Mouse (Mus musculus): ENCODE data around the gene Traf3ip1. TPM values are rescaled to one million over a fixed set of nuclear protein-coding genes. Genes with fewer than 3 reads are reported as not detected.
A peak's percentile ranks its signal among the peaks of the same experiment; 100 is the strongest.
"Not testable (repeated sequence)": the region's sequence is repeated elsewhere in the genome, so short reads cannot be mapped to it uniquely, and the experiment has no call there.

Gene Traf3ip1
- polyA plus RNA-seq, 1 experiment from 2014 or later: 11.5 TPM

- not testable (repeated sequence) for H3K9ac ChIP-seq; H3K36me3 ChIP-seq; H3K4me3 ChIP-seq; H3K4me1 ChIP-seq; H3K4me2 ChIP-seq (replicated peaks); ATAC-seq (ENCODE audit: low FRiP score, low read depth); H3K9me3 ChIP-seq; H3K27me3 ChIP-seq (replicated peaks); H3K27ac ChIP-seq
- 98% methylated on average over 13 of the region's 13 CpGs for WGBS
These were observed 16.3 kb upstream of the Traf3ip1 start for GRCm38 (mm10) chr1:91478145-91478544.

GRCm38 (mm10) chr1:91478958-91479357 is 15.5 kb upstream of the Traf3ip1 start:
- 98% methylated on average over 1 of the region's 1 CpGs for WGBS
- Histone ChIP-seq H3K27ac (no peak overlapping the region), H3K9me3 (no peaks in the 10 kb centered on the region), H3K36me3 (no peaks in the 10 kb centered on the region), H3K27me3 (replicated peaks) (no peaks in the 10 kb centered on the region), H3K4me1 (no peaks in the 10 kb centered on the region), H3K4me3 (no peak overlapping the region), H3K4me2 (replicated peaks) (no peak overlapping the region), H3K9ac (no peak overlapping the region)
- no peak for ATAC-seq (ENCODE audit: low FRiP score, low read depth)

- Histone ChIP-seq H3K9ac (no peak overlapping the region), H3K9me3 (no peaks in the 10 kb centered on the region), H3K27ac (no peak overlapping the region), H3K4me2 (replicated peaks) (no peak overlapping the region), H3K4me1 (no peaks in the 10 kb centered on the region), H3K27me3 (replicated peaks) (no peaks in the 10 kb centered on the region), H3K36me3 (no peaks in the 10 kb centered on the region), H3K4me3 (no peak overlapping the region)
- ATAC-seq (ENCODE audit: low FRiP score, low read depth): no peak
- WGBS: 89% methylated on average over 7 of the region's 7 CpGs
These were observed 11.7 kb upstream of the Traf3ip1 start for GRCm38 (mm10) chr1:91482616-91483211.

GRCm38 (mm10) chr1:91483304-91484010 is 11.0 kb upstream of the Traf3ip1 start:
- 0 out of 2 replicates have a peak, but pooled peaks have one; percentile 50 for ATAC-seq (ENCODE audit: low FRiP score, low read depth)
- 45% methylated on average over 10 of the region's 10 CpGs for WGBS
- no peak overlapping the region for H3K9ac ChIP-seq
- no peak overlapping the region for H3K4me2 ChIP-seq (replicated peaks)
- H3K27ac ChIP-seq: no peak overlapping the region
- H3K36me3 ChIP-seq: no peaks in the 10 kb centered on the region
- H3K4me3 ChIP-seq: no peak overlapping the region
- H3K27me3 ChIP-seq (replicated peaks): no peaks in the 10 kb centered on the region
- no peaks in the 10 kb centered on the region for H3K9me3 ChIP-seq
- H3K4me1 ChIP-seq: no peaks in the 10 kb centered on the region

- Histone ChIP-seq H3K27ac (no peak overlapping the region), H3K4me1 (no peaks in the 10 kb centered on the region), H3K36me3 (no peaks in the 10 kb centered on the region), H3K9me3 (no peaks in the 10 kb centered on the region), H3K4me3 (no peak overlapping the region), H3K4me2 (replicated peaks) (no peak overlapping the region), H3K9ac (no peak overlapping the region), H3K27me3 (replicated peaks) (no peaks in the 10 kb centered on the region)
- WGBS: 82% methylated on average over 5 of the region's 5 CpGs
- ATAC-seq (ENCODE audit: low FRiP score, low read depth): no peak
These were observed 10.5 kb upstream of the Traf3ip1 start for GRCm38 (mm10) chr1:91484011-91484346.

GRCm38 (mm10) chr1:91485422-91485821 is 9.0 kb upstream of the Traf3ip1 start:
- H3K27me3 ChIP-seq (replicated peaks): no peaks in the 10 kb centered on the region
- no peaks in the 10 kb centered on the region for H3K9me3 ChIP-seq
- no peak overlapping the region for H3K27ac ChIP-seq
- no peak for ATAC-seq (ENCODE audit: low FRiP score, low read depth)
- 72% methylated on average over 3 of the region's 3 CpGs for WGBS
- H3K4me3 ChIP-seq: no peak overlapping the region
- no peak overlapping the region for H3K4me2 ChIP-seq (replicated peaks)
- H3K9ac ChIP-seq: no peak overlapping the region
- H3K36me3 ChIP-seq: no peaks in the 10 kb centered on the region
- no peaks in the 10 kb centered on the region for H3K4me1 ChIP-seq

- no peak for ATAC-seq (ENCODE audit: low FRiP score, low read depth)
- 87% methylated on average over 3 of the region's 3 CpGs for WGBS
- Histone ChIP-seq H3K4me2 (replicated peaks) (no peak overlapping the region), H3K27me3 (replicated peaks) (no peaks in the 10 kb centered on the region), H3K4me3 (no peak overlapping the region), H3K9ac (no peak overlapping the region), H3K36me3 (no peaks in the 10 kb centered on the region), H3K9me3 (no peaks in the 10 kb centered on the region), H3K27ac (no peak overlapping the region), H3K4me1 (no peaks in the 10 kb centered on the region)
These were observed 8.3 kb upstream of the Traf3ip1 start for GRCm38 (mm10) chr1:91486165-91486564.

- Histone ChIP-seq H3K27ac (no peak overlapping the region), H3K9ac (no peak overlapping the region), H3K4me2 (replicated peaks) (no peak overlapping the region), H3K4me1 (peaks cover 11% of the 10 kb centered on the region), H3K9me3 (no peaks in the 10 kb centered on the region), H3K4me3 (no peak overlapping the region), H3K27me3 (replicated peaks) (no peaks in the 10 kb centered on the region), H3K36me3 (no peaks in the 10 kb centered on the region)
- 78% methylated on average over 1 of the region's 1 CpGs for WGBS
- no peak for ATAC-seq (ENCODE audit: low FRiP score, low read depth)
These were observed 4.1 kb upstream of the Traf3ip1 start for GRCm38 (mm10) chr1:91490322-91490721.

GRCm38 (mm10) chr1:91492740-91493139 is 1.7 kb upstream of the Traf3ip1 start:
- H3K9ac ChIP-seq: no peak overlapping the region
- WGBS: 10% methylated on average over 2 of the region's 2 CpGs
- no peaks in the 10 kb centered on the region for H3K27me3 ChIP-seq (replicated peaks)
- no peak overlapping the region for H3K4me3 ChIP-seq
- H3K4me2 ChIP-seq (replicated peaks): no peak overlapping the region
- no peak for ATAC-seq (ENCODE audit: low FRiP score, low read depth)
- no peak overlapping the region for H3K27ac ChIP-seq
- peaks cover 16% of the 10 kb centered on the region for H3K4me1 ChIP-seq
- no peaks in the 10 kb centered on the region for H3K9me3 ChIP-seq
- no peaks in the 10 kb centered on the region for H3K36me3 ChIP-seq

- Histone ChIP-seq H3K4me3 (peak overlapping the region; percentile 92; the same call in 1 of the 2 replicates), H3K27me3 (replicated peaks) (no peaks in the 10 kb centered on the region), H3K4me1 (peaks cover 16% of the 10 kb centered on the region), H3K9me3 (no peaks in the 10 kb centered on the region), H3K4me2 (replicated peaks) (peak overlapping the region; percentile 93), H3K27ac (no peak overlapping the region), H3K36me3 (peaks cover 5% of the 10 kb centered on the region; the same call in 1 of the 2 replicates), H3K9ac (peak overlapping the region; percentile 88; the same call in 1 of the 2 replicates)
- ATAC-seq (ENCODE audit: low FRiP score, low read depth): peak; percentile 34
- WGBS: 55% methylated on average over 3 of the region's 3 CpGs
These were observed 509 bp upstream of the Traf3ip1 start for GRCm38 (mm10) chr1:91493938-91494337.

- WGBS: 51% methylated on average over 5 of the region's 5 CpGs
- Histone ChIP-seq H3K4me1 (peaks cover 16% of the 10 kb centered on the region), H3K36me3 (peaks cover 14% of the 10 kb centered on the region), H3K9ac (peak overlapping the region; percentile 88), H3K27ac (no peak overlapping the region), H3K9me3 (no peaks in the 10 kb centered on the region), H3K4me3 (peak overlapping the region; percentile 92), H3K4me2 (replicated peaks) (peak overlapping the region; percentile 93), H3K27me3 (replicated peaks) (no peaks in the 10 kb centered on the region)
- ATAC-seq (ENCODE audit: low FRiP score, low read depth): peak; percentile 13
These were observed 874 bp downstream of the Traf3ip1 start for GRCm38 (mm10) chr1:91495321-91495720.

GRCm38 (mm10) chr1:91498579-91498978 is 4.1 kb downstream of the Traf3ip1 start:
- no peak overlapping the region for H3K4me3 ChIP-seq
- H3K4me2 ChIP-seq (replicated peaks): no peak overlapping the region
- H3K9ac ChIP-seq: no peak overlapping the region
- H3K27ac ChIP-seq: no peak overlapping the region
- 98% methylated on average over 6 of the region's 6 CpGs for WGBS
- no peaks in the 10 kb centered on the region for H3K27me3 ChIP-seq (replicated peaks)
- H3K36me3 ChIP-seq: peaks cover 45% of the 10 kb centered on the region
- H3K9me3 ChIP-seq: no peaks in the 10 kb centered on the region
- ATAC-seq (ENCODE audit: low FRiP score, low read depth): no peak
- H3K4me1 ChIP-seq: peaks cover 16% of the 10 kb centered on the region

- no peak for ATAC-seq (ENCODE audit: low FRiP score, low read depth)
- no peak overlapping the region for H3K4me3 ChIP-seq
- no peak overlapping the region for H3K9ac ChIP-seq
- no peaks in the 10 kb centered on the region for H3K9me3 ChIP-seq
- H3K4me2 ChIP-seq (replicated peaks): no peak overlapping the region
- peaks cover 78% of the 10 kb centered on the region for H3K36me3 ChIP-seq
- H3K27me3 ChIP-seq (replicated peaks): no peaks in the 10 kb centered on the region
- 73% methylated on average over 3 of the region's 3 CpGs for WGBS
- no peak overlapping the region for H3K27ac ChIP-seq
- H3K4me1 ChIP-seq: no peaks in the 10 kb centered on the region
These were observed 10.2 kb downstream of the Traf3ip1 start for GRCm38 (mm10) chr1:91504615-91505014.

All from neural tube, embryonic 12.5 days (tissue).